Mouse (Mus musculus) cerebellum, adult 9-10 months (tissue): Measurements from ENCODE around the gene Cap2.
A peak's percentile ranks its signal among the peaks of the same experiment; 100 is the strongest.

Experiments used
- DNase-seq: peaks from one replicate; pipeline ENCODE4 v3.0.0; 2022

The Cap2 gene

GRCm38 (mm10) chr13:46571961-46572647 is 70.5 kb downstream of the Cap2 start:
- peak; percentile 90 for DNase-seq

- peak; percentile 21 for DNase-seq
These were observed 71.1 kb downstream of the Cap2 start for GRCm38 (mm10) chr13:46572648-46573163.

GRCm38 (mm10) chr13:46574201-46574600 is 72.6 kb downstream of the Cap2 start:
- no peak for DNase-seq

- no peak for DNase-seq
These were observed 73.1 kb downstream of the Cap2 start for GRCm38 (mm10) chr13:46574707-46575106.

GRCm38 (mm10) chr13:46584860-46585259 is 83.2 kb downstream of the Cap2 start:
- no peak for DNase-seq

GRCm38 (mm10) chr13:46587717-46588289 is 86.2 kb downstream of the Cap2 start:
- no peak for DNase-seq

GRCm38 (mm10) chr13:46588606-46589005 is 87.0 kb downstream of the Cap2 start:
- no peak for DNase-seq

- no peak for DNase-seq
These were observed 89.2 kb downstream of the Cap2 start for GRCm38 (mm10) chr13:46590885-46591284.

GRCm38 (mm10) chr13:46600694-46601093 is 99.0 kb downstream of the Cap2 start:
- DNase-seq, result no peak

GRCm38 (mm10) chr13:46601386-46601785 is 99.7 kb downstream of the Cap2 start:
- DNase-seq, result no peak

GRCm38 (mm10) chr13:46602674-46603073 is 101.0 kb downstream of the Cap2 start:
- no peak for DNase-seq

- DNase-seq, result no peak
These were observed 109.4 kb downstream of the Cap2 start for GRCm38 (mm10) chr13:46611033-46611432.

GRCm38 (mm10) chr13:46613694-46614272 is 112.1 kb downstream of the Cap2 start:
- DNase-seq, result no peak

GRCm38 (mm10) chr13:46616673-46617362 is 115.2 kb downstream of the Cap2 start:
- no peak for DNase-seq

GRCm38 (mm10) chr13:46619633-46620032 is 118.0 kb downstream of the Cap2 start:
- no peak for DNase-seq

GRCm38 (mm10) chr13:46620964-46621757 is 119.5 kb downstream of the Cap2 start:
- DNase-seq, result no peak

GRCm38 (mm10) chr13:46626608-46627007 is 125.0 kb downstream of the Cap2 start:
- no peak for DNase-seq

GRCm38 (mm10) chr13:46627841-46628240 is 126.2 kb downstream of the Cap2 start:
- peak; percentile 37 for DNase-seq

GRCm38 (mm10) chr13:46629391-46629790 is 127.7 kb downstream of the Cap2 start:
- no peak for DNase-seq

GRCm38 (mm10) chr13:46632796-46633195 is 131.1 kb downstream of the Cap2 start:
- DNase-seq, result no peak

- DNase-seq, result no peak
These were observed 131.9 kb downstream of the Cap2 start for GRCm38 (mm10) chr13:46633320-46634132.

GRCm38 (mm10) chr13:46634133-46634488 is 132.5 kb downstream of the Cap2 start:
- DNase-seq, result no peak
